Mouse (Mus musculus): ENCODE results near the gene Prkce. TPM values are rescaled to one million over a fixed set of nuclear protein-coding genes. Genes with fewer than 3 reads are reported as not detected.

Gene Prkce
- polyA plus RNA-seq, 1 experiment from 2014 or later: 42.6 TPM

- H3K4me1 ChIP-seq: no peaks in the 10 kb centered on the region
- H3K4me3 ChIP-seq: no peak overlapping the region
- no peak overlapping the region for H3K27ac ChIP-seq (replicated peaks)
- no peaks in the 10 kb centered on the region for H3K27me3 ChIP-seq
- H3K9me3 ChIP-seq: no peaks in the 10 kb centered on the region
- H3K4me2 ChIP-seq (replicated peaks): no peak overlapping the region
- H3K36me3 ChIP-seq: no peaks in the 10 kb centered on the region
- no peak for ATAC-seq (replicated peaks)
- 95% methylated on average over 4 of the region's 4 CpGs for WGBS
- H3K9ac ChIP-seq (replicated peaks): no peak overlapping the region
These were observed 440.4 kb downstream of the Prkce start for GRCm38 (mm10) chr17:86607981-86608380.

GRCm38 (mm10) chr17:86610271-86610969 is 442.8 kb downstream of the Prkce start:
- H3K36me3 ChIP-seq: no peaks in the 10 kb centered on the region
- H3K27me3 ChIP-seq: no peaks in the 10 kb centered on the region
- no peaks in the 10 kb centered on the region for H3K4me1 ChIP-seq
- no peak overlapping the region for H3K4me3 ChIP-seq
- H3K27ac ChIP-seq (replicated peaks): no peak overlapping the region
- no peaks in the 10 kb centered on the region for H3K9me3 ChIP-seq
- no peak overlapping the region for H3K9ac ChIP-seq (replicated peaks)
- H3K4me2 ChIP-seq (replicated peaks): no peak overlapping the region
- 83% methylated on average over 8 of the region's 8 CpGs for WGBS
- ATAC-seq (replicated peaks): no peak

GRCm38 (mm10) chr17:86611772-86612171 is 444.2 kb downstream of the Prkce start:
- no peaks in the 10 kb centered on the region for H3K4me1 ChIP-seq
- no peak overlapping the region for H3K27ac ChIP-seq (replicated peaks)
- H3K4me2 ChIP-seq (replicated peaks): no peak overlapping the region
- WGBS: 63% methylated on average over 5 of the region's 5 CpGs
- no peaks in the 10 kb centered on the region for H3K36me3 ChIP-seq
- H3K27me3 ChIP-seq: no peaks in the 10 kb centered on the region
- ATAC-seq (replicated peaks): no peak
- no peak overlapping the region for H3K9ac ChIP-seq (replicated peaks)
- no peaks in the 10 kb centered on the region for H3K9me3 ChIP-seq
- no peak overlapping the region for H3K4me3 ChIP-seq

- H3K36me3 ChIP-seq: no peaks in the 10 kb centered on the region
- no peak for ATAC-seq (replicated peaks)
- no peaks in the 10 kb centered on the region for H3K27me3 ChIP-seq
- H3K4me3 ChIP-seq: no peak overlapping the region
- H3K9me3 ChIP-seq: no peaks in the 10 kb centered on the region
- H3K9ac ChIP-seq (replicated peaks): no peak overlapping the region
- no peaks in the 10 kb centered on the region for H3K4me1 ChIP-seq
- 91% methylated on average over 13 of the region's 13 CpGs for WGBS
- no peak overlapping the region for H3K4me2 ChIP-seq (replicated peaks)
- no peak overlapping the region for H3K27ac ChIP-seq (replicated peaks)
These were observed 448.2 kb downstream of the Prkce start for GRCm38 (mm10) chr17:86615592-86616291.

- H3K27me3 ChIP-seq: no peaks in the 10 kb centered on the region
- H3K4me1 ChIP-seq: no peaks in the 10 kb centered on the region
- no peak overlapping the region for H3K4me3 ChIP-seq
- H3K36me3 ChIP-seq: no peaks in the 10 kb centered on the region
- H3K9ac ChIP-seq (replicated peaks): no peak overlapping the region
- H3K27ac ChIP-seq (replicated peaks): no peak overlapping the region
- no peaks in the 10 kb centered on the region for H3K9me3 ChIP-seq
- ATAC-seq (replicated peaks): no peak
- WGBS: 70% methylated on average over 3 of the region's 3 CpGs
- H3K4me2 ChIP-seq (replicated peaks): no peak overlapping the region
These were observed 450.1 kb downstream of the Prkce start for GRCm38 (mm10) chr17:86617570-86618237.

- Histone ChIP-seq H3K4me1 (no peaks in the 10 kb centered on the region), H3K4me2 (replicated peaks) (no peak overlapping the region), H3K9ac (replicated peaks) (no peak overlapping the region), H3K27me3 (no peaks in the 10 kb centered on the region), H3K36me3 (no peaks in the 10 kb centered on the region), H3K4me3 (no peak overlapping the region), H3K27ac (replicated peaks) (no peak overlapping the region), H3K9me3 (no peaks in the 10 kb centered on the region)
- WGBS: 82% methylated on average over 4 of the region's 4 CpGs
- ATAC-seq (replicated peaks): no peak
These were observed 450.9 kb downstream of the Prkce start for GRCm38 (mm10) chr17:86618431-86618861.

GRCm38 (mm10) chr17:86622862-86623261 is 455.3 kb downstream of the Prkce start:
- H3K27ac ChIP-seq (replicated peaks): no peak overlapping the region
- no peak overlapping the region for H3K4me3 ChIP-seq
- no peak for ATAC-seq (replicated peaks)
- WGBS: 63% methylated on average over 3 of the region's 3 CpGs
- H3K4me2 ChIP-seq (replicated peaks): no peak overlapping the region
- H3K27me3 ChIP-seq: no peaks in the 10 kb centered on the region
- no peaks in the 10 kb centered on the region for H3K36me3 ChIP-seq
- H3K9ac ChIP-seq (replicated peaks): no peak overlapping the region
- H3K9me3 ChIP-seq: no peaks in the 10 kb centered on the region
- no peaks in the 10 kb centered on the region for H3K4me1 ChIP-seq

- Histone ChIP-seq H3K4me3 (no peak overlapping the region), H3K9me3 (no peaks in the 10 kb centered on the region), H3K27ac (replicated peaks) (no peak overlapping the region), H3K4me2 (replicated peaks) (no peak overlapping the region), H3K4me1 (no peaks in the 10 kb centered on the region), H3K27me3 (no peaks in the 10 kb centered on the region), H3K36me3 (no peaks in the 10 kb centered on the region), H3K9ac (replicated peaks) (no peak overlapping the region)
- ATAC-seq (replicated peaks): no peak
- 89% methylated on average over 6 of the region's 6 CpGs for WGBS
These were observed 458.9 kb downstream of the Prkce start for GRCm38 (mm10) chr17:86626523-86626922.

- H3K27me3 ChIP-seq: no peaks in the 10 kb centered on the region
- no peak overlapping the region for H3K4me2 ChIP-seq (replicated peaks)
- no peak for ATAC-seq (replicated peaks)
- no peak overlapping the region for H3K9ac ChIP-seq (replicated peaks)
- WGBS: 86% methylated on average over 4 of the region's 4 CpGs
- no peaks in the 10 kb centered on the region for H3K4me1 ChIP-seq
- H3K36me3 ChIP-seq: no peaks in the 10 kb centered on the region
- H3K9me3 ChIP-seq: no peaks in the 10 kb centered on the region
- no peak overlapping the region for H3K27ac ChIP-seq (replicated peaks)
- no peak overlapping the region for H3K4me3 ChIP-seq
These were observed 465.5 kb downstream of the Prkce start for GRCm38 (mm10) chr17:86633131-86633530.

GRCm38 (mm10) chr17:86637311-86637710 is 469.7 kb downstream of the Prkce start:
- H3K9me3 ChIP-seq: no peaks in the 10 kb centered on the region
- no peak overlapping the region for H3K9ac ChIP-seq (replicated peaks)
- H3K4me1 ChIP-seq: no peaks in the 10 kb centered on the region
- no peaks in the 10 kb centered on the region for H3K36me3 ChIP-seq
- H3K4me2 ChIP-seq (replicated peaks): no peak overlapping the region
- 72% methylated on average over 1 of the region's 1 CpGs for WGBS
- no peak overlapping the region for H3K27ac ChIP-seq (replicated peaks)
- no peak overlapping the region for H3K4me3 ChIP-seq
- H3K27me3 ChIP-seq: no peaks in the 10 kb centered on the region
- no peak for ATAC-seq (replicated peaks)

GRCm38 (mm10) chr17:86639279-86639678 is 471.7 kb downstream of the Prkce start:
- ATAC-seq (replicated peaks): no peak
- Histone ChIP-seq H3K4me2 (replicated peaks) (no peak overlapping the region), H3K9ac (replicated peaks) (no peak overlapping the region), H3K36me3 (no peaks in the 10 kb centered on the region), H3K27me3 (no peaks in the 10 kb centered on the region), H3K4me3 (no peak overlapping the region), H3K4me1 (no peaks in the 10 kb centered on the region), H3K9me3 (no peaks in the 10 kb centered on the region), H3K27ac (replicated peaks) (no peak overlapping the region)
- WGBS: 78% methylated on average over 3 of the region's 3 CpGs

GRCm38 (mm10) chr17:86647226-86647625 is 479.6 kb downstream of the Prkce start:
- no peak overlapping the region for H3K4me3 ChIP-seq
- 98% methylated on average over 3 of the region's 3 CpGs for WGBS
- no peaks in the 10 kb centered on the region for H3K9me3 ChIP-seq
- no peak overlapping the region for H3K27ac ChIP-seq (replicated peaks)
- H3K9ac ChIP-seq (replicated peaks): no peak overlapping the region
- no peaks in the 10 kb centered on the region for H3K36me3 ChIP-seq
- no peak overlapping the region for H3K4me2 ChIP-seq (replicated peaks)
- H3K27me3 ChIP-seq: no peaks in the 10 kb centered on the region
- ATAC-seq (replicated peaks): no peak
- no peaks in the 10 kb centered on the region for H3K4me1 ChIP-seq

All from forebrain, embryonic 15.5 days (tissue).